Mouse (Mus musculus): Measurements from ENCODE around the gene Pwwp2b.

- TF ChIP-seq POLR2A (IDR thresholded peaks at IDR 0.05; ENCODE audit: insufficient read depth, low read depth, low read length) (no peak), CTCF (IDR thresholded peaks at IDR 0.05; ENCODE audit: insufficient read depth, low read depth, low read length) (no peak)
Measured at GRCm38 (mm10) chr7:139309106-139309505, 60.8 kb downstream of the Pwwp2b start.
